Mouse (Mus musculus) limb, embryonic 15.5 days (tissue): ENCODE data around the gene Endod1. TPM values are rescaled to one million over a fixed set of nuclear protein-coding genes. Genes with fewer than 3 reads are reported as not detected.
"Not testable (repeated sequence)": the region's sequence is repeated elsewhere in the genome, so short reads cannot be mapped to it uniquely, and the experiment has no call there.

ENCODE experiments used
- ATAC-seq: fragments of 200-750 bp; cut with Nextera tagmentation; 2 replicates; pipeline ENCODE4 v1.8.0; 2017; ENCODE audit warnings: low read depth, moderate TSS enrichment; ENCODE audit not compliant: insufficient number of reproducible peaks, low FRiP score, low TSS enrichment
- H3K27ac ChIP-seq: fragments of 300-500 bp; sonication (generic); 2 replicates; pipeline ENCODE4 v1.5.1; 2015; ENCODE audit warnings: moderate library complexity, mild to moderate bottlenecking, inconsistent platforms
- H3K27me3 ChIP-seq: fragments of 300-500 bp; sonication (generic); 2 replicates; pipeline ENCODE4 v1.6.1; 2015; ENCODE audit warnings: inconsistent platforms
- H3K36me3 ChIP-seq: fragments of 300-500 bp; sonication (generic); 2 replicates; pipeline ENCODE4 v1.6.1; 2015; ENCODE audit warnings: inconsistent platforms
- H3K4me1 ChIP-seq: fragments of 300-500 bp; sonication (generic); 2 replicates; pipeline ENCODE4 v1.6.1; 2015; ENCODE audit warnings: inconsistent platforms
- H3K4me2 ChIP-seq: fragments of 300-500 bp; sonication (generic); 2 replicates; pipeline ENCODE4 v1.6.1; 2015; ENCODE audit warnings: mild to moderate bottlenecking, inconsistent platforms
- H3K4me3 ChIP-seq: fragments of 300-500 bp; sonication (generic); 2 replicates; pipeline ENCODE4 v1.5.1; 2015; ENCODE audit warnings: mild to moderate bottlenecking, inconsistent platforms
- H3K9ac ChIP-seq: fragments of 300-500 bp; sonication (generic); 2 replicates; pipeline ENCODE4 v1.6.1; 2015; ENCODE audit warnings: inconsistent platforms
- H3K9me3 ChIP-seq: fragments of 300-500 bp; sonication (generic); 2 replicates; pipeline ENCODE4 v1.6.1; 2016; ENCODE audit warnings: inconsistent platforms
- WGBS: fragments of 180-500 bp; shearing (Covaris S2); methylation state at CpG from one replicate; pipeline ENCODE4 v1.1.7; 2015; 5-methylcytosine and 5-hydroxymethylcytosine counted together
- polyA plus RNA-seq: library from polyadenylated mRNA; unstranded; fragments of >200 nt; fragmentation: Nextera tagmentation; extraction: Ambion mirVana; gene quantifications from 2 replicates; pipeline ENCODE4 v1.2.1, GENCODE M21; 2015

The Endod1 gene
- polyA plus RNA-seq, 1 experiment from 2014 or later = 26.2 TPM

- H3K4me3 ChIP-seq = no peak overlapping the region
- ATAC-seq = no peak
- no peak overlapping the region for H3K4me2 ChIP-seq
- H3K9me3 ChIP-seq = no peaks in the 10 kb centered on the region
- H3K27ac ChIP-seq = no peak overlapping the region
- no peaks in the 10 kb centered on the region for H3K27me3 ChIP-seq
- no peak overlapping the region for H3K9ac ChIP-seq
- no peaks in the 10 kb centered on the region for H3K4me1 ChIP-seq
- WGBS = 78% methylated on average over 2 of the region's 2 CpGs
- no peaks in the 10 kb centered on the region for H3K36me3 ChIP-seq
Observed at GRCm38 (mm10) chr9:14350787-14351186, 30.5 kb downstream of the Endod1 start.

- Histone ChIP-seq H3K4me3 (no peak overlapping the region), H3K4me2 (no peak overlapping the region), H3K36me3 (no peaks in the 10 kb centered on the region), H3K9me3 (no peaks in the 10 kb centered on the region), H3K4me1 (no peaks in the 10 kb centered on the region), H3K27ac (no peak overlapping the region), H3K9ac (no peak overlapping the region), H3K27me3 (no peaks in the 10 kb centered on the region)
- WGBS = 89% methylated on average over 5 of the region's 5 CpGs
- ATAC-seq = no peak
Observed at GRCm38 (mm10) chr9:14349380-14349779, 31.9 kb downstream of the Endod1 start.

- H3K36me3 ChIP-seq = no peaks in the 10 kb centered on the region
- 58% methylated on average over 4 of the region's 4 CpGs for WGBS
- H3K4me3 ChIP-seq = no peak overlapping the region
- no peaks in the 10 kb centered on the region for H3K27me3 ChIP-seq
- H3K9ac ChIP-seq = no peak overlapping the region
- no peaks in the 10 kb centered on the region for H3K9me3 ChIP-seq
- no peak for ATAC-seq
- no peak overlapping the region for H3K4me2 ChIP-seq
- H3K27ac ChIP-seq = no peak overlapping the region
- H3K4me1 ChIP-seq = peaks cover 4% of the 10 kb centered on the region; the same call in 1 of the 2 replicates
Observed at GRCm38 (mm10) chr9:14348416-14348815, 32.9 kb downstream of the Endod1 start.

GRCm38 (mm10) chr9:14345866-14346265 is 35.4 kb downstream of the Endod1 start:
- not testable (repeated sequence) for ATAC-seq, H3K27me3 ChIP-seq
- 87% methylated on average over 4 of the region's 4 CpGs for WGBS

GRCm38 (mm10) chr9:14342041-14342668 is 39.2 kb downstream of the Endod1 start:
- no peak overlapping the region for H3K27ac ChIP-seq
- no peak overlapping the region for H3K4me2 ChIP-seq
- H3K36me3 ChIP-seq = no peaks in the 10 kb centered on the region
- no peaks in the 10 kb centered on the region for H3K9me3 ChIP-seq
- 52% methylated on average over 4 of the region's 4 CpGs for WGBS
- H3K4me3 ChIP-seq = no peak overlapping the region
- H3K27me3 ChIP-seq = no peaks in the 10 kb centered on the region
- ATAC-seq = peak; percentile 37; the same call in 1 of the 2 replicates
- no peak overlapping the region for H3K9ac ChIP-seq
- H3K4me1 ChIP-seq = peaks cover 4% of the 10 kb centered on the region; the same call in 1 of the 2 replicates

More at GRCm38 (mm10) chr9:14345866-14346265, 35.4 kb downstream of the Endod1 start:
- H3K36me3 ChIP-seq, H3K4me1 ChIP-seq, H3K9ac ChIP-seq, H3K27ac ChIP-seq, H3K4me3 ChIP-seq, H3K9me3 ChIP-seq, H3K4me2 ChIP-seq: not testable (repeated sequence)

- Histone ChIP-seq H3K36me3 (0 out of 2 replicates have a peak, but pooled peaks cover 3% of the 10 kb centered on the region), H3K4me3 (no peak overlapping the region), H3K4me2 (no peak overlapping the region), H3K9me3 (no peaks in the 10 kb centered on the region), H3K4me1 (no peaks in the 10 kb centered on the region; the same call in 1 of the 2 replicates), H3K9ac (no peak overlapping the region), H3K27me3 (no peaks in the 10 kb centered on the region), H3K27ac (no peak overlapping the region)
- WGBS = 53% methylated on average over 3 of the region's 3 CpGs
- no peak for ATAC-seq
Observed at GRCm38 (mm10) chr9:14338701-14339100, 42.6 kb downstream of the Endod1 start.

- H3K9me3 ChIP-seq = no peaks in the 10 kb centered on the region
- H3K27ac ChIP-seq = no peak overlapping the region
Observed at GRCm38 (mm10) chr9:14336901-14337300, 44.4 kb downstream of the Endod1 start.

GRCm38 (mm10) chr9:14335829-14336228 is 45.5 kb downstream of the Endod1 start:
- Histone ChIP-seq H3K4me3 (no peak overlapping the region), H3K27ac (no peak overlapping the region), H3K4me2 (no peak overlapping the region), H3K36me3 (peaks cover 3% of the 10 kb centered on the region; the same call in 1 of the 2 replicates), H3K9ac (no peak overlapping the region), H3K4me1 (no peaks in the 10 kb centered on the region), H3K9me3 (no peaks in the 10 kb centered on the region), H3K27me3 (no peaks in the 10 kb centered on the region)
- no peak for ATAC-seq
- 72% methylated on average over 4 of the region's 4 CpGs for WGBS

More at GRCm38 (mm10) chr9:14336901-14337300, 44.4 kb downstream of the Endod1 start:
- WGBS = 84% methylated on average over 3 of the region's 3 CpGs
- Histone ChIP-seq H3K4me1 (no peaks in the 10 kb centered on the region), H3K36me3 (peaks cover 3% of the 10 kb centered on the region; the same call in 1 of the 2 replicates), H3K9ac (no peak overlapping the region), H3K27me3 (no peaks in the 10 kb centered on the region), H3K4me3 (no peak overlapping the region), H3K4me2 (no peak overlapping the region)
- ATAC-seq = no peak

- Histone ChIP-seq H3K27ac (no peak overlapping the region), H3K4me2 (no peak overlapping the region), H3K4me1 (no peaks in the 10 kb centered on the region), H3K4me3 (no peak overlapping the region), H3K9me3 (no peaks in the 10 kb centered on the region), H3K9ac (no peak overlapping the region), H3K36me3 (peaks cover 67% of the 10 kb centered on the region), H3K27me3 (no peaks in the 10 kb centered on the region)
- WGBS = 97% methylated on average over 1 of the region's 1 CpGs
- ATAC-seq = no peak
Observed at GRCm38 (mm10) chr9:14316618-14317017, 64.7 kb downstream of the Endod1 start.

GRCm38 (mm10) chr9:14314477-14314876 is 66.8 kb downstream of the Endod1 start:
- WGBS = 89% methylated on average over 7 of the region's 7 CpGs
- H3K9ac ChIP-seq = no peak overlapping the region
- H3K27ac ChIP-seq = no peak overlapping the region
- no peak overlapping the region for H3K4me3 ChIP-seq
- peaks cover 67% of the 10 kb centered on the region for H3K36me3 ChIP-seq
- no peak overlapping the region for H3K4me2 ChIP-seq
- ATAC-seq = no peak
- H3K9me3 ChIP-seq = no peaks in the 10 kb centered on the region
- no peaks in the 10 kb centered on the region for H3K4me1 ChIP-seq
- no peaks in the 10 kb centered on the region for H3K27me3 ChIP-seq

GRCm38 (mm10) chr9:14313968-14314367 is 67.3 kb downstream of the Endod1 start:
- Histone ChIP-seq H3K27ac (no peak overlapping the region), H3K4me3 (no peak overlapping the region), H3K9me3 (no peaks in the 10 kb centered on the region), H3K9ac (no peak overlapping the region), H3K36me3 (peaks cover 67% of the 10 kb centered on the region), H3K4me1 (no peaks in the 10 kb centered on the region), H3K27me3 (no peaks in the 10 kb centered on the region), H3K4me2 (no peak overlapping the region)
- ATAC-seq = no peak
- 77% methylated on average over 3 of the region's 3 CpGs for WGBS

- Histone ChIP-seq H3K9me3 (no peaks in the 10 kb centered on the region), H3K27me3 (no peaks in the 10 kb centered on the region), H3K4me1 (no peaks in the 10 kb centered on the region), H3K4me3 (no peak overlapping the region), H3K27ac (no peak overlapping the region), H3K4me2 (no peak overlapping the region), H3K9ac (no peak overlapping the region), H3K36me3 (peaks cover 42% of the 10 kb centered on the region)
- 91% methylated on average over 3 of the region's 3 CpGs for WGBS
- no peak for ATAC-seq
Observed at GRCm38 (mm10) chr9:14307341-14307740, 74.0 kb downstream of the Endod1 start.
